Mouse (Mus musculus) CH12.LX (cell line): Measurements from ENCODE around the gene Pdp2. TPM values are rescaled to one million over a fixed set of nuclear protein-coding genes. Genes with fewer than 3 reads are reported as not detected.

ENCODE experiments used
- DNase-seq: peaks from one replicate; pipeline ENCODE4 v3.0.0-alpha.2; 2013; ENCODE audit errors: extremely low read depth
- H3K27ac ChIP-seq: 2 replicates; pipeline ENCODE4 v1.5.1; 2012; ENCODE audit warnings: low read depth, mild to moderate bottlenecking, control low read depth, moderate library complexity; ENCODE audit not compliant: insufficient read depth
- H3K27me3 ChIP-seq: replicated peaks from 2 replicates; pipeline ENCODE3; 2012; ENCODE audit warnings: inconsistent platforms
- H3K36me3 ChIP-seq, 2 experiments: replicated peaks in 1 of 2; 2 replicates each; pipeline versions ENCODE3 to v1.6.1; 2012; ENCODE audit warnings: inconsistent platforms in 1 of 2, low read length in 1 of 2, mild to moderate bottlenecking in 1 of 2, mixed read lengths in 1 of 2, moderate library complexity in 1 of 2; ENCODE audit not compliant: control insufficient read depth in 1 of 2, insufficient read depth in 1 of 2
- H3K4me1 ChIP-seq, 2 experiments: 2 replicates each; pipeline ENCODE4 v1.6.1; 2012; ENCODE audit warnings: inconsistent platforms in 1 of 2, moderate library complexity in 1 of 2; ENCODE audit not compliant: insufficient read depth in 2 of 2, control insufficient read depth in 1 of 2
- H3K4me2 ChIP-seq: 2 replicates; pipeline ENCODE4 v1.6.1; 2012; ENCODE audit warnings: low read depth, mild to moderate bottlenecking, control low read depth; ENCODE audit not compliant: poor library complexity, insufficient read depth, severe bottlenecking
- H3K4me3 ChIP-seq, 3 experiments: fragments of 150-350 bp in 1 of 3; sonication (generic) in 1 of 3; replicated peaks in 1 of 3; 2 replicates each; pipeline versions ENCODE3 to v1.5.1; 2011 to 2012; ENCODE audit warnings: low read depth in 2 of 3, low read length in 2 of 3, mild to moderate bottlenecking in 2 of 3, moderate library complexity in 2 of 3, control low read depth in 1 of 3, improper control_type of control experiment in 1 of 3, inconsistent platforms in 1 of 3, mixed read lengths in 1 of 3; ENCODE audit not compliant: poor library complexity in 1 of 3
- H3K79me2 ChIP-seq: replicated peaks from 2 replicates; pipeline ENCODE4 v1.6.1; 2012; ENCODE audit warnings: mild to moderate bottlenecking, moderate library complexity; ENCODE audit not compliant: control insufficient read depth, poor library complexity, insufficient read depth, severe bottlenecking; ENCODE audit errors: extremely low read depth
- H3K9ac ChIP-seq: 2 replicates; pipeline ENCODE4 v1.6.1; 2012; ENCODE audit warnings: low read depth, mild to moderate bottlenecking, control low read depth, moderate library complexity; ENCODE audit not compliant: insufficient read depth
- H3K9me3 ChIP-seq: replicated peaks from 2 replicates; pipeline ENCODE3; 2012; ENCODE audit warnings: low read length, inconsistent platforms, mixed read lengths
- BHLHE40 ChIP-seq: IDR thresholded peaks from 2 replicates; pipeline ENCODE4 v1.6.1; 2011; ENCODE audit warnings: mild to moderate bottlenecking, low read depth, low read length, improper control_type of control experiment
- CHD2 ChIP-seq: IDR thresholded peaks from 2 replicates; pipeline ENCODE4 v1.6.1; 2011; ENCODE audit warnings: low read length, improper control_type of control experiment
- CTCF ChIP-seq, 2 experiments: IDR thresholded peaks in 1 of 2; conservative IDR thresholded peaks in 1 of 2; 2 replicates each; pipeline ENCODE4 v1.5.1; 2011 to 2012; ENCODE audit warnings: low read depth in 2 of 2, low read length in 2 of 2, improper control_type of control experiment in 1 of 2, inconsistent platforms in 1 of 2, mild to moderate bottlenecking in 1 of 2, moderate library complexity in 1 of 2
- ELF1 ChIP-seq: IDR thresholded peaks from 2 replicates; pipeline ENCODE4 v1.6.1; 2014; ENCODE audit warnings: low read depth, mild to moderate bottlenecking, inconsistent platforms, low read length, improper control_type of control experiment
- ETS1 ChIP-seq: conservative IDR thresholded peaks from 2 replicates; pipeline ENCODE4 v1.6.1; 2012; ENCODE audit warnings: low read depth, mild to moderate bottlenecking, inconsistent platforms, low read length, improper control_type of control experiment, moderate library complexity
- HCFC1 ChIP-seq: IDR thresholded peaks from 2 replicates; pipeline ENCODE4 v1.6.1; 2012; ENCODE audit warnings: low read depth, mild to moderate bottlenecking, inconsistent platforms, low read length, improper control_type of control experiment
- KAT2A ChIP-seq: IDR thresholded peaks from 2 replicates; pipeline ENCODE4 v1.6.1; 2012; ENCODE audit warnings: low read length, improper control_type of control experiment, inconsistent platforms; ENCODE audit not compliant: insufficient replicate concordance
- MEF2A ChIP-seq: IDR thresholded peaks from 2 replicates; pipeline ENCODE4 v1.6.1; 2014; ENCODE audit warnings: low read depth, mild to moderate bottlenecking, inconsistent platforms, low read length, improper control_type of control experiment, borderline replicate concordance
- MXI1 ChIP-seq: IDR thresholded peaks from 2 replicates; pipeline ENCODE4 v1.6.1; 2011; ENCODE audit warnings: mild to moderate bottlenecking, low read depth, low read length, improper control_type of control experiment
- MYC ChIP-seq: IDR thresholded peaks from 2 replicates; pipeline ENCODE4 v1.6.1; 2011; ENCODE audit warnings: low read depth, mild to moderate bottlenecking, improper control_type of control experiment, low read length
- NRF1 ChIP-seq: IDR thresholded peaks from 2 replicates; pipeline ENCODE4 v1.6.1; 2014; ENCODE audit warnings: low read depth, mild to moderate bottlenecking, inconsistent platforms, low read length, improper control_type of control experiment, moderate library complexity
- POLR2A ChIP-seq: IDR thresholded peaks from 2 replicates; pipeline ENCODE4 v1.6.1; 2011; ENCODE audit warnings: low read depth, mild to moderate bottlenecking, improper control_type of control experiment, low read length
- POLR2AphosphoS2 ChIP-seq: IDR thresholded peaks from 2 replicates; pipeline ENCODE4 v1.6.1; 2011; ENCODE audit warnings: low read depth, low read length, improper control_type of control experiment
- SMC3 ChIP-seq: IDR thresholded peaks from 2 replicates; pipeline ENCODE4 v1.6.1; 2011; ENCODE audit warnings: low read depth, low read length, improper control_type of control experiment
- TBP ChIP-seq: conservative IDR thresholded peaks from 2 replicates; pipeline ENCODE4 v1.6.1; 2011; ENCODE audit warnings: low read depth, low read length, improper control_type of control experiment
- USF1 ChIP-seq: IDR thresholded peaks from 2 replicates; pipeline ENCODE4 v1.6.1; 2014; ENCODE audit warnings: low read depth, mild to moderate bottlenecking, inconsistent platforms, low read length, improper control_type of control experiment
- ZC3H11A ChIP-seq: IDR thresholded peaks from 2 replicates; pipeline ENCODE4 v1.6.1; 2012; ENCODE audit warnings: low read depth, mild to moderate bottlenecking, inconsistent platforms, low read length, improper control_type of control experiment
- ZKSCAN1 ChIP-seq: IDR thresholded peaks from 2 replicates; pipeline ENCODE4 v1.6.1; 2012; ENCODE audit warnings: low read depth, inconsistent platforms, low read length, improper control_type of control experiment, borderline replicate concordance
- ZMIZ1 ChIP-seq: IDR thresholded peaks from 2 replicates; pipeline ENCODE4 v1.6.1; 2012; ENCODE audit warnings: low read depth, mild to moderate bottlenecking, inconsistent platforms, low read length, improper control_type of control experiment
- ZNF384 ChIP-seq: IDR thresholded peaks from 2 replicates; pipeline ENCODE4 v1.6.1; 2012; ENCODE audit warnings: low read depth, low read length, improper control_type of control experiment, inconsistent platforms
- dilution Hi-C: fragments of 300-500 bp; cut with MboI; formaldehyde crosslinking; loops from 2 replicates; pipeline ENCODE4 v1.14.3; 2020; ENCODE audit warnings: low sequenced_read_pairs; ENCODE audit not compliant: extremely low pct_unique_long_range_greater_than_20kb, extremely low pct_ligation_motif_present
- in situ Hi-C: fragments of 300-500 bp; cut with MboI; formaldehyde crosslinking; loops from 3 replicates; pipeline ENCODE4 v1.14.3; 2019; ENCODE audit warnings: low sequenced_read_pairs, low pct_ligation_motif_present, low pct_unique_long_range_greater_than_20kb, mixed read lengths
- polyA plus RNA-seq: library from polyadenylated mRNA; unstranded; fragments of >175 nt; gene quantifications from 2 replicates; pipeline ENCODE4 v1.2.1, GENCODE M21; 2012; ENCODE audit warnings: low read depth; ENCODE audit not compliant: insufficient read length
- total RNA-seq, 2 experiments: library from RNA; depleted of rRNA; stranded (reverse); fragments of 300-350 nt in 1 of 2; fragments of >200 nt in 1 of 2; gene quantifications; 2 replicates each; pipeline ENCODE4 v1.2.3; 2012 to 2014

The Pdp2 gene
- total and polyA plus RNA-seq, 3 experiments = 7.6 to 9.6 (median 8.7) TPM

DNA sequence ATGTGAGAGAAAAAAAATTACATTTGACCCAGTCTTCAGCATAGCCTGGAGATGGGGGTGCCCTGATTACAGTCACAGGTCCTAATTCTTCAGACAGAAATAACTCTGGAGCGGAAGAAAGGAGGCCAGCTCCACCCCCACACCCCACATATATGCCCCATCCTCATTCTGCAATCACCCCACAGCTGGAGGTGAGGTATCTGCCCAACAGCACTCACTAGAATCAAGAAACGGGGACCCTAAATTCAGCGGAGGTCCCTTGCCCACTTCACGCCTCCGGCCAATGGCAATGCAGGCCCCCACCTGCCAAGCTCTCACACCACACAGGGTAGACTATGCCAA is 25.8 kb upstream of the Pdp2 start:
- dilution Hi-C loops = no loop called here
- Histone ChIP-seq H3K27ac (no peak overlapping the region), H3K36me3 (no peaks in the 10 kb centered on the region), H3K4me3 (no peak overlapping the region), H3K27me3 (peaks cover 12% of the 10 kb centered on the region), H3K79me2 (no peaks in the 10 kb centered on the region), H3K9me3 (no peaks in the 10 kb centered on the region), H3K4me1 (peaks cover 0 to 11% of the 10 kb centered on the region in 2 experiments; a peak in 2 of 4 replicates), H3K9ac (no peak overlapping the region), H3K4me2 (no peak overlapping the region)
- no peak for DNase-seq
- TF ChIP-seq NRF1 (no peak), ZKSCAN1 (no peak), POLR2A (no peak), KAT2A (no peak), ZMIZ1 (no peak), ETS1 (no peak), MYC (no peak), POLR2AphosphoS2 (no peak), BHLHE40 (no peak), ELF1 (no peak), ZC3H11A (no peak), HCFC1 (no peak), USF1 (no peak), MXI1 (no peak), TBP (no peak)
- in situ Hi-C loops = no loop called here

DNA sequence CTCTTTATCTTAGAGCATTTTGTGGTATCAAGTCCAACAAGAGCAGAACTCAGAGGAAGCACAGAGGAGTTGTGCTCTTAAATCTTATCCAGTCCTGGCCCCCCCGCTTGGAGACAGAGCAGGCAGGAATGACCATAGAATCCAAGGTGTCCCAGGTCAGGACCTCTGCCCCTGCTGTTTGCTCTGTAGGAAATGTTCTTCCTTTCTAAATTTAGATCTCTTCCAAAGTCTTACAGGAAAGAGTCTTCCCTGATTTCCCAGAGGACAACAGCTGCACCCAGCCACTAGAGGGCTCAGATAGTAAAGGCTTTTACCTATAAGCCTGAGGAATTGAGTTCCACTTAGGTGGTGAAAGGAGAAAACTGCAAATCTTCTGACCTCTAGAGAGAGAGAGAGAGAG is 21.7 kb upstream of the Pdp2 start:
- H3K79me2 ChIP-seq = no peaks in the 10 kb centered on the region
- H3K27me3 ChIP-seq = peaks cover 16% of the 10 kb centered on the region
- in situ Hi-C loops (no loop called here), dilution Hi-C loops (no loop called here)
- H3K4me1 ChIP-seq = peaks cover 0 to 3% of the 10 kb centered on the region in 2 experiments; a peak in 2 of 4 replicates
- no peak overlapping the region for H3K4me3 ChIP-seq
- no peak overlapping the region for H3K4me2 ChIP-seq
- DNase-seq = no peak
- no peak overlapping the region for H3K27ac ChIP-seq
- H3K9ac ChIP-seq = no peak overlapping the region
- TF ChIP-seq ZNF384 (no peak), CTCF (conservative IDR thresholded peaks at IDR 0.05 in 1 of 2, IDR thresholded peaks at IDR 0.05 in 1 of 2; ENCODE audit: low read depth in 2 of 2, low read length in 2 of 2) (peak; percentile 39 to 65), CHD2 (no peak), MXI1 (no peak), MEF2A (0 out of 2 replicates have a peak, but pooled peaks have one; percentile 32), SMC3 (peak; percentile 20), MYC (no peak), KAT2A (no peak)
- H3K36me3 ChIP-seq = no peaks in the 10 kb centered on the region
- H3K9me3 ChIP-seq = no peaks in the 10 kb centered on the region
